Mouse (Mus musculus) fibroblast of lung, adult 2 months (primary cell): ENCODE measurements around the gene Gm12666.
"Not testable (repeated sequence)": the region's sequence is repeated elsewhere in the genome, so short reads cannot be mapped to it uniquely, and the experiment has no call there.

Experiments
- DNase-seq: peaks from one replicate; pipeline ENCODE4 v3.0.0-alpha.2; 2011; ENCODE audit warnings: low read depth

Gm12666 gene

DNA sequence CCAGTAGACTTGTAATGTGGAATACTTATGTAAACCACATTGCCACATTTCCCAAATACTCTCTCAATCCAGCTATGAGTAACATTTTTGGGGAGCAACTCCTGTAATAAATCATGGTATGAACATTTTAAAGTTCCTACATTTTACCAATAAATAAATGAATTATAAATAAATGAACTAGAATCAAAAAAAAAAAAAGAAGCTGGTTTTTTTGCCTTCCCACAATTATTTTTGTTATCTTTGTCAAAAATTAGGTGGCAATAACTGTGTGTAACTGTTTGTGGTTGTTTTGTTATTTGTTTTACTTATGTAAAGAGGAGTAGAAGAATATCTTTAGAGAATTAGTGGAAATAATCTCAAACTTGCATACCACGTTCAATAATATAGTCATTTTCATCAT is at the start of gene Gm12666:
Gene Gm12666 (minus strand): TSS at position 101 of the 400 bp plus-strand sequence.
- DNase-seq = not testable (repeated sequence)

DNA sequence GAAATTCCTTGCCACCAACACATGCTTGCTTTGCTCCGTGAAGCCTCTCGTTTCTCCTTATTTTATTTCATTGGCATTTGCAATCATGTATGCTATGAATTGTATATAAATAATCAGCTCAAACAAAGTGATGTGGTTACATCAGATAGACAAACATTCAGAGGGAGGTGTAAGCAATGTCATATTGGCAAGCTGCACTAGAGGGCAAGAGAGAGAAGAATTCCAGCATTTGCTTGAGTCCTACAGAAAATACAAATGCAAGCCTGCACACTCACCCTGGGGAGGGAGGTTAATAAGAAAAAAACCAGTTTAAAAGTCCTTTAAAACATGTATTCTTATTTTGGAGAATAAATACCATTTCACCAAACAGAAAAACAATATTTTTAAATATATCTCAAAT is 34.8 kb upstream of the Gm12666 start:
- DNase-seq = no peak

DNA sequence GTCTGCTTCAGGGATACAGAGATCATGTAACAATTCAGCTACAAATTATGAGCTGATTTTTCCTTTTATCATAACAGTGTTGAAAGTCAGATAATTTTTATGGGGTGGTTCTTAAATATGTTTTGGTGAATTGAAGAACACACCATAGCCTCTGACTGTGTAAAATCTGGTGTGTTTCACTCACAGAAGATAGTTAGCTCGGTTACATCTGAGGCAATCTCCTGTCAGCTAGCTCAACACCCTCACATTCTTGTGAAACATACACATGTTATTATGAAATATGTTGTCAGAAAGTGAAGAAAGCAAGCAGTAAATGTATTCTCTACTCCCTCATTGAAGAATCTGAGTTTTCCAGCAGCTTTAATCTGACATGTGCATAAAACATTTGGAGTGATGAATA is 24.7 kb upstream of the Gm12666 start:
- DNase-seq = no peak

DNA sequence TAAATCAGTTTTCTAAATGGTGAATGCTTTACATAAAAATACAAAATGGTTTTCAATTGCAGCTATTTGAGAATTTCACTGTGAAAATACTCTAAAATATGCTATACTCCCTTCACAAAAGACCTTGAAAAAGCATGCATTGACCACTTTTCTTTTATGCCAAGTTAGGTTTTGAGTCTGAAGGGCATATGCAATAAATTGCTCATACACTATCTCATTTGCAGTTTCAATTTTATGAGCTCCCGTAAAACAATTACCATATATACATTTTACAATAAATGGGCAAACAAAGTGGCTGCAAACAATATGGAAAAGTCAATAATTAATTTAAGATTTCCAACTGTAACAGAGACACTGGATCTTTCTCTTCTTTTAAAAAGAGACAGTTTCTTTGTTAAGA is 38.9 kb downstream of the Gm12666 start:
- DNase-seq = no peak

DNA sequence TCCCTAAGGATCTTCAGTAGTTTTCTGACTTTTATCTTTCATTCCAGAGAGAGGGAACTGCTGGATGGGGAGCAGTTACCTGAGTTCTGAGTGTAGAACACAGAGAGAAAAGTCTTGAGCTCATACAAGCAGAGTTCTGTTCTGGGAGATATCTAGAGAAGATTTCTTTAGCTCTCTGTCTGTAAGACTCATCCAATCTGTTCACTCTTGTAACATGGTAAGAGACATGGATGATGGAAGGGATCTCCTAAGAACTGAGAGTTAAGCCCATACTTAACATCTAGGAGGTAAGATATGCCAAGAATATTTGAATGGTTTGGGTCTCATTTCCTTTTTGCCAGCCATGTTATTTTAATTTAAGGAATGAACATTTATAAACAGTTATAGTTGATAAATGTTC is 44.4 kb downstream of the Gm12666 start, which contains the start of gene Izumo3:
Gene Izumo3 (minus strand): TSS at position 101 of the 400 bp plus-strand sequence.
- no peak for DNase-seq
